ENCODE assay signal across 25 mouse cellular contexts in genomic region chr8:95363849-95364248, GRCm38 (mm10). TPM values are rescaled to one million over a fixed set of nuclear protein-coding genes. Genes with fewer than 3 reads are reported as not detected.
"Had no signal": no experiment of that assay in that cellular context is flagged by ENCODE, and none has a peak within 500 bp of the region (broad histone marks: within the 10 kb centered on the region; RNA-seq: fewer than 3 reads in every experiment).

No protein-coding gene starts in this region.

- H3K9ac ChIP-seq: kidney, embryonic 15.5 days; limb, embryonic 12.5 days; limb, embryonic 15.5 days; liver, embryonic 12.5 days; liver, embryonic 15.5 days; lung, embryonic 15.5 days had no signal

- DNase-seq: kidney, adult 11 months; kidney, adult 8-10 months; kidney, postnatal 10 days; kidney, postnatal 36 days; layer of hippocampus, postnatal 36 days; lung, adult 18-20 months; lung, postnatal 14 days; lung, postnatal 4 days; midbrain, embryonic 14.5 days; right cerebral cortex, adult 18-20 months; right cerebral cortex, postnatal 14 days; right cerebral cortex, postnatal 4 days; spleen, adult 18-20 months; thymus, adult 2 months; thymus, postnatal 25 days had no signal

- H3K27me3 ChIP-seq: kidney, embryonic 15.5 days; limb, embryonic 12.5 days; limb, embryonic 15.5 days; liver, embryonic 12.5 days; liver, embryonic 15.5 days; lung, embryonic 15.5 days had no signal

- H3K4me2 ChIP-seq: kidney, embryonic 15.5 days; limb, embryonic 12.5 days; limb, embryonic 15.5 days; liver, embryonic 12.5 days; liver, embryonic 15.5 days; lung, embryonic 15.5 days; midbrain, embryonic 11.5 days had no signal

- H3K9me3 ChIP-seq: kidney, embryonic 15.5 days; limb, embryonic 15.5 days; liver, embryonic 12.5 days; liver, embryonic 15.5 days; lung, embryonic 15.5 days had no signal

- H3K27ac ChIP-seq: kidney, embryonic 15.5 days; left cerebral cortex, adult 2 months; limb, embryonic 12.5 days; limb, embryonic 15.5 days; liver, embryonic 12.5 days; liver, embryonic 15.5 days; lung, embryonic 15.5 days had no signal

- ATAC-seq: liver, embryonic 12.5 days had no signal

- H3K4me3 ChIP-seq: kidney, embryonic 15.5 days; left cerebral cortex, adult 2 months; limb, embryonic 12.5 days; limb, embryonic 15.5 days; liver, embryonic 12.5 days; liver, embryonic 15.5 days; lung, embryonic 15.5 days had no signal

- H3K36me3 ChIP-seq: limb, embryonic 15.5 days; liver, embryonic 12.5 days; liver, embryonic 15.5 days; lung, embryonic 15.5 days had no signal

RNA-seq across cellular contexts. Expression of gene Tepp, which starts 53.5 kb away (rescaled TPM):
- polyA plus RNA-seq: kidney, embryonic 15.5 days; liver, embryonic 12.5 days; liver, embryonic 15.5 days; neural tube, embryonic 11.5 days; stomach, embryonic 16.5 days had no signal

RNA-seq across cellular contexts. Expression of gene Cngb1, which starts 57.5 kb away (rescaled TPM):
- polyA plus RNA-seq: liver, embryonic 12.5 days had no signal
